Mouse (Mus musculus): ENCODE measurements around the gene Aire. TPM values are rescaled to one million over a fixed set of nuclear protein-coding genes. Genes with fewer than 3 reads are reported as not detected.

Gene Aire
- polyA plus RNA-seq, 1 experiment, result 23.5 TPM

- TF ChIP-seq EP300 (IDR thresholded peaks at IDR 0.05; ENCODE audit: insufficient read depth, low read depth, low read length) (no peak), POLR2A (IDR thresholded peaks at IDR 0.05; ENCODE audit: insufficient read depth, low read length) (no peak), CTCF (IDR thresholded peaks at IDR 0.05; ENCODE audit: low read depth, low read length) (no peak)
- H3K4me1 ChIP-seq (ENCODE audit: control insufficient read depth, insufficient read depth, low read length), result peaks cover 7% of the 10 kb centered on the region
- no peaks in the 10 kb centered on the region for H3K9me3 ChIP-seq (replicated peaks; ENCODE audit: control insufficient read depth, insufficient read depth, low read length, poor library complexity, severe bottlenecking)
- H3K9ac ChIP-seq (ENCODE audit: low read depth, poor library complexity, severe bottlenecking), result no peak overlapping the region
- H3K27me3 ChIP-seq (ENCODE audit: control insufficient read depth, insufficient read depth, low read length, poor library complexity, severe bottlenecking), result no peaks in the 10 kb centered on the region
- no peaks in the 10 kb centered on the region for H3K36me3 ChIP-seq (ENCODE audit: control insufficient read depth, insufficient read depth, low read length, poor library complexity, severe bottlenecking)
- no peak overlapping the region for H3K27ac ChIP-seq (ENCODE audit: insufficient read depth, low read length)
- H3K4me3 ChIP-seq (ENCODE audit: low read depth, low read length), result no peak overlapping the region
Measured at GRCm38 (mm10) chr10:78002316-78002715, 41.1 kb downstream of the Aire start.

DNA sequence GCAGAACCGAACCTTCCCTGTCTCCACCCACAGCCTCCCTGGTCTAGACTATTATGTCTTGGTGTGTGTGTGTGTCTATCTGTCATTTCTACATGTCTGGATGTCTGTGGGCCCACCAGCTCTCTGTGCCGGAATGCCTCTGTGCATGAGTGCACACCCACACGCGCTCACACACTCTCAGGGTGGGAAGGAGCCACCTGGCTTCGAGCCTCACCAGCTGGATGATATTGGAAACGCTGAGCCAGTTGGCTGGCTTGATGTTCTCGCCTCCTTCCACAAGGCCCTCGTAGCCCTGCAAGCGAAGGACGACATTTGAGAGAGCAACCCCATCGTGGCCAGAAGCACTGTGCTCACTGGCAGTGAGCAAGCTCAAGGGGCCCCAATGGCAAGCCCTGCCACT is 41.6 kb downstream of the Aire start:
- Histone ChIP-seq H3K36me3 (ENCODE audit: control insufficient read depth, insufficient read depth, low read length, poor library complexity, severe bottlenecking) (no peaks in the 10 kb centered on the region), H3K27me3 (ENCODE audit: control insufficient read depth, insufficient read depth, low read length, poor library complexity, severe bottlenecking) (no peaks in the 10 kb centered on the region), H3K9me3 (replicated peaks; ENCODE audit: control insufficient read depth, insufficient read depth, low read length, poor library complexity, severe bottlenecking) (no peaks in the 10 kb centered on the region), H3K27ac (ENCODE audit: insufficient read depth, low read length) (no peak overlapping the region), H3K4me3 (ENCODE audit: low read depth, low read length) (no peak overlapping the region), H3K4me1 (ENCODE audit: control insufficient read depth, insufficient read depth, low read length) (peaks cover 7% of the 10 kb centered on the region), H3K9ac (ENCODE audit: low read depth, poor library complexity, severe bottlenecking) (no peak overlapping the region)
- TF ChIP-seq EP300 (IDR thresholded peaks at IDR 0.05; ENCODE audit: insufficient read depth, low read depth, low read length), result no peak
- no peak for TF ChIP-seq CTCF (IDR thresholded peaks at IDR 0.05; ENCODE audit: low read depth, low read length)
- TF ChIP-seq POLR2A (IDR thresholded peaks at IDR 0.05; ENCODE audit: insufficient read depth, low read length), result no peak

DNA sequence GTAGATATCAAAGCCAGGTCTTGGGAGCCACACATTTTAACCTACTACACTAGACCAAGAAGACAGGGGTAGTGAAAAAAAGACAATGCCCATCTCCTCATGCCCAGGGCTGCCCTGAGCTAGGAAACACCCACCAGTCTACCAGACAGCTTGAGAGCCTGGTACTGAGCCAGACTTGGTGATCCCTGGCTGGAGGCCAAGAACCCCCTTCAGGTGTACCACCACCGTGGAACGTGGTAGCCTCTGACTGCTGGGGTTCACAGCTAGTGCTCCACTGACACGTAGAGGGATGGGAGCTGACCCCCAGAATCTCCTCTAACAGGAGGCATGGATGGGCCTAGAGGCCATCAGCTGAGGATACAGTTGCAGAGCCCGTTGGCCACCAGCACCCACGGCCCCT is 43.2 kb downstream of the Aire start:
- H3K27me3 ChIP-seq (ENCODE audit: control insufficient read depth, insufficient read depth, low read length, poor library complexity, severe bottlenecking), result no peaks in the 10 kb centered on the region
- H3K27ac ChIP-seq (ENCODE audit: insufficient read depth, low read length), result no peak overlapping the region
- H3K4me1 ChIP-seq (ENCODE audit: control insufficient read depth, insufficient read depth, low read length), result no peaks in the 10 kb centered on the region
- no peak overlapping the region for H3K9ac ChIP-seq (ENCODE audit: low read depth, poor library complexity, severe bottlenecking)
- TF ChIP-seq EP300 (IDR thresholded peaks at IDR 0.05; ENCODE audit: insufficient read depth, low read depth, low read length) (no peak), POLR2A (IDR thresholded peaks at IDR 0.05; ENCODE audit: insufficient read depth, low read length) (no peak), CTCF (IDR thresholded peaks at IDR 0.05; ENCODE audit: low read depth, low read length) (no peak)
- no peak overlapping the region for H3K4me3 ChIP-seq (ENCODE audit: low read depth, low read length)
- H3K36me3 ChIP-seq (ENCODE audit: control insufficient read depth, insufficient read depth, low read length, poor library complexity, severe bottlenecking), result 0 out of 2 replicates have a peak, but pooled peaks cover 8% of the 10 kb centered on the region
- H3K9me3 ChIP-seq (replicated peaks; ENCODE audit: control insufficient read depth, insufficient read depth, low read length, poor library complexity, severe bottlenecking), result no peaks in the 10 kb centered on the region

DNA sequence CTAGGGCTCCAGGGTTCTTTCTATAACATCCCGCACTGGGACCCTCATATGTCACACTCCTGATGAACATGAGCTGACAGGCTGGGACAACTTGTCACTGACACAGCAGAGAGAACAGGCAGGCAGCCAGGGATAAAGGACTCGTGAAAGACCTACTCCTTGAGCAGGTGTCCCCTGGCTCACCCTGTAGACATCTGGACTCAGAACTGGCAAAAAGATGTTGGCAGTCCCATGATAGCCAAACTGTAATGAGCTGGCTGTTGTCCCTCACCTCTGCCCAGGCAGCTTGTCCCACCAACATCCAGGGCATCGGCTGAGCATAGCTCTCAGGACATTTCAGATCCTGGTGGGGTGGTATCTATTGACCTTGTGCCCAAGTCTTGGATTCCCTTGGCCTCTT is 47.8 kb downstream of the Aire start:
- Histone ChIP-seq H3K27ac (ENCODE audit: insufficient read depth, low read length) (no peak overlapping the region), H3K4me1 (ENCODE audit: control insufficient read depth, insufficient read depth, low read length) (no peaks in the 10 kb centered on the region), H3K36me3 (ENCODE audit: control insufficient read depth, insufficient read depth, low read length, poor library complexity, severe bottlenecking) (0 out of 2 replicates have a peak, but pooled peaks cover 13% of the 10 kb centered on the region), H3K9ac (ENCODE audit: low read depth, poor library complexity, severe bottlenecking) (no peak overlapping the region), H3K9me3 (replicated peaks; ENCODE audit: control insufficient read depth, insufficient read depth, low read length, poor library complexity, severe bottlenecking) (no peaks in the 10 kb centered on the region), H3K4me3 (ENCODE audit: low read depth, low read length) (no peak overlapping the region), H3K27me3 (ENCODE audit: control insufficient read depth, insufficient read depth, low read length, poor library complexity, severe bottlenecking) (no peaks in the 10 kb centered on the region)
- no peak for TF ChIP-seq CTCF (IDR thresholded peaks at IDR 0.05; ENCODE audit: low read depth, low read length)
- TF ChIP-seq POLR2A (IDR thresholded peaks at IDR 0.05; ENCODE audit: insufficient read depth, low read length), result no peak
- no peak for TF ChIP-seq EP300 (IDR thresholded peaks at IDR 0.05; ENCODE audit: insufficient read depth, low read depth, low read length)

GRCm38 (mm10) chr10:77985775-77986174 is 57.6 kb downstream of the Aire start:
- H3K4me3 ChIP-seq (ENCODE audit: low read depth, low read length), result no peak overlapping the region
- no peaks in the 10 kb centered on the region for H3K4me1 ChIP-seq (ENCODE audit: control insufficient read depth, insufficient read depth, low read length)
- no peaks in the 10 kb centered on the region for H3K9me3 ChIP-seq (replicated peaks; ENCODE audit: control insufficient read depth, insufficient read depth, low read length, poor library complexity, severe bottlenecking)
- H3K36me3 ChIP-seq (ENCODE audit: control insufficient read depth, insufficient read depth, low read length, poor library complexity, severe bottlenecking), result peaks cover 14% of the 10 kb centered on the region
- no peak overlapping the region for H3K27ac ChIP-seq (ENCODE audit: insufficient read depth, low read length)
- no peak overlapping the region for H3K9ac ChIP-seq (ENCODE audit: low read depth, poor library complexity, severe bottlenecking)
- TF ChIP-seq POLR2A (IDR thresholded peaks at IDR 0.05; ENCODE audit: insufficient read depth, low read length), result no peak
- TF ChIP-seq CTCF (IDR thresholded peaks at IDR 0.05; ENCODE audit: low read depth, low read length), result no peak
- TF ChIP-seq EP300 (IDR thresholded peaks at IDR 0.05; ENCODE audit: insufficient read depth, low read depth, low read length), result no peak
- no peaks in the 10 kb centered on the region for H3K27me3 ChIP-seq (ENCODE audit: control insufficient read depth, insufficient read depth, low read length, poor library complexity, severe bottlenecking)

DNA sequence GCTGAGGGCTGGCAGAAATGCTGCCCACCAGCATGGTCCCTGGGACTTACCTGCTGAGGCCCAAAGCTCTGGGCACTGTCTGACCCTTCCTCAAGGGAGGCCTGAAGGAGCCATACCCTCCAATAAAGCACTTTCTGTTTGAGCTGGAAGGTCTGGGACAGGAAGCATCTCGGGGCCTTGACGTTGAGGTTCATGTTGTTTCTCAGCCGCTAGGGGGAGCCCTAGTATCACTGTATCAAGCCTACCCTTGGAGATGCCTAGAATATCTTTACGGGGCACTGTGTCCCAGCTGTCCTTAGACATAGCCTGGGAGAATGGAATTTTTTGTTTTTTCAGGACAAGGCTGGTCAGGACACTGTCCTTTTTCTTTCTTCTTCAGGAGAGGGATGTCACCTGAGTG is 58.8 kb downstream of the Aire start:
- Histone ChIP-seq H3K4me1 (ENCODE audit: control insufficient read depth, insufficient read depth, low read length) (no peaks in the 10 kb centered on the region), H3K9me3 (replicated peaks; ENCODE audit: control insufficient read depth, insufficient read depth, low read length, poor library complexity, severe bottlenecking) (no peaks in the 10 kb centered on the region), H3K9ac (ENCODE audit: low read depth, poor library complexity, severe bottlenecking) (no peak overlapping the region), H3K36me3 (ENCODE audit: control insufficient read depth, insufficient read depth, low read length, poor library complexity, severe bottlenecking) (peaks cover 11% of the 10 kb centered on the region), H3K4me3 (ENCODE audit: low read depth, low read length) (no peak overlapping the region), H3K27me3 (ENCODE audit: control insufficient read depth, insufficient read depth, low read length, poor library complexity, severe bottlenecking) (no peaks in the 10 kb centered on the region), H3K27ac (ENCODE audit: insufficient read depth, low read length) (no peak overlapping the region)
- TF ChIP-seq EP300 (IDR thresholded peaks at IDR 0.05; ENCODE audit: insufficient read depth, low read depth, low read length) (no peak), POLR2A (IDR thresholded peaks at IDR 0.05; ENCODE audit: insufficient read depth, low read length) (no peak), CTCF (IDR thresholded peaks at IDR 0.05; ENCODE audit: low read depth, low read length) (peak; percentile 75)

Other genes with a start within 250 kb of the Aire start
- not detected in 2 replicates for gene Gm9639, start 248.5 kb downstream of the Aire start, polyA plus RNA-seq (2011; ENCODE audit: insufficient read depth, insufficient read length, low read depth, missing spikeins)
- gene Gm19668, start 244.5 kb downstream of the Aire start, polyA plus RNA-seq (2011; ENCODE audit: insufficient read depth, insufficient read length, low read depth, missing spikeins), result not detected in 2 replicates
- gene Gm9507, start 231.8 kb downstream of the Aire start, polyA plus RNA-seq (2011; ENCODE audit: insufficient read depth, insufficient read length, low read depth, missing spikeins), result not detected in 2 replicates
- not detected in 2 replicates for gene Gm2696, start 228.9 kb downstream of the Aire start, polyA plus RNA-seq (2011; ENCODE audit: insufficient read depth, insufficient read length, low read depth, missing spikeins)
- gene Krtap10-4, start 216.5 kb downstream of the Aire start, polyA plus RNA-seq (2011; ENCODE audit: insufficient read depth, insufficient read length, low read depth, missing spikeins), result not detected in 2 replicates
- not detected in 2 replicates for gene Krtap10-10, start 207.7 kb downstream of the Aire start, polyA plus RNA-seq (2011; ENCODE audit: insufficient read depth, insufficient read length, low read depth, missing spikeins)
- not detected in 2 replicates for gene Gm36176, start 196.8 kb downstream of the Aire start, polyA plus RNA-seq (2011; ENCODE audit: insufficient read depth, insufficient read length, low read depth, missing spikeins)
- not detected in 2 replicates for gene Gm10318, start 190.8 kb downstream of the Aire start, polyA plus RNA-seq (2011; ENCODE audit: insufficient read depth, insufficient read length, low read depth, missing spikeins)
- gene Gm3285, start 181.6 kb downstream of the Aire start, polyA plus RNA-seq (2011; ENCODE audit: insufficient read depth, insufficient read length, low read depth, missing spikeins), result not detected in 2 replicates
- gene Lrrc3, start 141.1 kb downstream of the Aire start, polyA plus RNA-seq (2011; ENCODE audit: insufficient read depth, insufficient read length, low read depth, missing spikeins), result 5.6 and 6.3 TPM in 2 replicates
- gene Trpm2, start 73.0 kb downstream of the Aire start, polyA plus RNA-seq (2011; ENCODE audit: insufficient read depth, insufficient read length, low read depth, missing spikeins), result 0.07 TPM in 1 of 2 replicates, not detected in the other
- 4.2 and 4.7 TPM in 2 replicates for gene 1810043G02Rik, start 65.1 kb downstream of the Aire start, polyA plus RNA-seq (2011; ENCODE audit: insufficient read depth, insufficient read length, low read depth, missing spikeins)
- 100 and 102 TPM in 2 replicates for gene Pfkl, start 33.5 kb downstream of the Aire start, polyA plus RNA-seq (2011; ENCODE audit: insufficient read depth, insufficient read length, low read depth, missing spikeins)
- gene Dnmt3l, start 1.7 kb downstream of the Aire start, polyA plus RNA-seq (2011; ENCODE audit: insufficient read depth, insufficient read length, low read depth, missing spikeins), result 175 and 179 TPM in 2 replicates
- 12.7 and 13.5 TPM in 2 replicates for gene Icosl, start 25.7 kb upstream of the Aire start, polyA plus RNA-seq (2011; ENCODE audit: insufficient read depth, insufficient read length, low read depth, missing spikeins)
- 16.6 and 23.8 TPM in 2 replicates for gene D10Jhu81e, start 126.2 kb upstream of the Aire start, polyA plus RNA-seq (2011; ENCODE audit: insufficient read depth, insufficient read length, low read depth, missing spikeins)
- gene Pwp2, start 141.5 kb upstream of the Aire start, polyA plus RNA-seq (2011; ENCODE audit: insufficient read depth, insufficient read length, low read depth, missing spikeins), result 23.3 and 25.4 TPM in 2 replicates
- gene Trappc10, start 201.0 kb upstream of the Aire start, polyA plus RNA-seq (2011; ENCODE audit: insufficient read depth, insufficient read length, low read depth, missing spikeins), result 20.6 and 22.0 TPM in 2 replicates